Mouse (Mus musculus) kidney, postnatal 14 days (tissue): ENCODE data around the gene Defb48.
A peak's percentile ranks its signal among the peaks of the same experiment; 100 is the strongest.

Source experiments
- DNase-seq: peaks from one replicate; pipeline ENCODE4 v3.0.0; 2022; ENCODE audit warnings: mixed read lengths

The Defb48 gene

DNA sequence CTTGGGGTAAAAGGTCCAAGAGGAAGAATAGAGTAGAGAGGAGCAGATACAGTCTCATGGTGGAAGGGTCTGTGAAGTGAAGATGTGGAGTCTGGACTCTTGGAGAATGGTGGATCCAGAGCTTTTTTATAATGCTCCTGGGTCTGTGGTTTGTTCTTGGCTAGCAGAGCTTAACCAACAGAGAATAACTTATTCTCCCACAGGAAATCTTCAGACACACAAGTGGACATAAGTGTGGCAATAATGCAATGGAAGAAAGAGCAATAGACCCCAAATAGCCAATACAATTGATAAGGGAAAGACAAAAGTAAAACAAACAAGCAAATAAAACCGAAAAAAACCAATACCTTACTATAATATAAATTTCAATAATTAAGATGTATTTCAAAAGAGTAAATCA is at the start of gene Defb48:
TSS of gene Defb48 (minus strand) at position 101 of the 400 bp plus-strand sequence.
- DNase-seq, result no peak

DNA sequence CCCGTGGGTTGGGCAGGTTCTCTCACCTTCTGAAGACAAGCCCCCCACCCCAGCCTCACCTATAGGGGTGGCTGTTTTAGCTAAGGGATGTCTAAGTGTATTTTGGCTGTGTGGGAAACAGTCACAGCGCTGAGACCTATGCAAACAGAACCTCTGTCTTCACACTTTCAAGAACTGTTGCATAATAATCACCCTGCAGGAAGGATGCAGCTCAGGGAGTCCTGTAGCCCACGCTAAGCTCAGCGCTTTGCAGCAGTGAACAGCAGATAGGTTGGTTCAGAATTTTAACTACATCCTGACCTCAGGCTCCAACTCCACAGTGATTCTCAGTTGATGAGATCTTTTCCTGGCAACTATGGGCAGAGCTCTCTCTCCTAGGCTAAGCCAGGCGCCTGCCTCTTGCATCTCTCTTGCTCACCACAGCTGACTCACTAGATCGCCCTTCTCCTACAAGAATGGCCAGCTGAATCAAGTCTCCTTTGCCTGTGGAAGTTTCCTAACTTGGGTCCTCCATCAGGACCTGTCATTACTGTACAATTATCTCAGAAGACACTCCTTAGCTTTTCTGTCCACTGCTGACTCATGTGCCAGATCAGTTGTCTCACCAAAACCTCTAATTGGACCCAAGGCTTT is 36.3 kb upstream of the Defb48 start:
- DNase-seq, result no peak

DNA sequence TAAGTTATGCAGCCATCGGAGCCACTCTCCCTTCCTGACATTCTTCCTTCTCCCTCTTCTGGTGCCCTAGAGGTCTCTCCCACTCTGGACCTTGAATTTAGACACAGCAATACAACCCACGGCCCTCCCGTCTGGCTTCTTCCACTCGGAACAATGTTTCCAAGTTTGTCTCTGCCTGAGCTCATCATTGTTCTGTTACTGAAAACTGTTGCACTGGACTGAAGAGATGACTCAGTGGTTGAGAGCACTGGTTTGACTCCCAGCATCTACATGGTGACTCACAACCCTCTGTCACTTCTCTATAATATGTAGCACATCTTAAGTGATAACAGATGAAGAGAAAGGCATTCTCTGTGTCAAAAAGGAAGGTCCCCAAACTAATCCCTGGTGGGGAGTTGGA is 30.4 kb upstream of the Defb48 start:
- no peak for DNase-seq

DNA sequence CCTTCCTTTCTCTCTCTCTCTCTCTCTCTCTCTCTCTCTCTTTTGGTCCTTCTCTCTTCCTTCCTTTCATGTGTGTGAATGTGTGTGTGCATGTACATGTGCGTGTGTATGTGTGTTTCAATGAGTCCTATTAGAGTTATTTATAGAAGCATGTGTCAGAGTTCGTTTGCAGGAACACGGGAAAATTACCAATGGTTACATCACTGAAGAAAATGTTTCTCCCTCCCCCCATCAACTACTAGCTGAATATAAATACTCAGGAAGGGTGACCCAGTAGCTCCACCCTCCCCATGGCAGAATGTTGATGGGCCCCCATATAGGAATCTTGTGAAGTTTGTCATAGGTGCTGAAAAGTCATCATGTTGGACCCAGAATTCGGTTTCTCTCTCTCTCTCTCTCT is 28.8 kb upstream of the Defb48 start:
- DNase-seq, result no peak

DNA sequence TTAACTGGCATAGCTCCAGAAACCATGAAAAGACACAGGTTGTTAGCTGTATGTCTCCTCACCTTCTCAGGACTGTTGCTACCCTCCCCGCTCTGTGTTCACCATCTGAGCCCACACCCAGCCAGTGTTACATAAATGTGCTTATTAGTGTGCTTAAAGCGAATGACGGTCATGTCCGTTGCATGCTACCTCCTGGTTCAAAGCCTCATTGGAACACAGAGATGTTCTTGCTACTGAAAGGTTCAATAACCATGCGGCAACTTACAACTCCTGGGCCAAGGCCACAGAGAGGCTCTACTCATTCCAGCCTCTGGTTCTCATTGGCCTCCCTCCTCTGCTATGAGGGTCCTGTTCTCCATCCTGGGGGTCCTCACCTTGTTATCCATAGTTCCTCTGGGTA is 27.2 kb upstream of the Defb48 start, which contains the start of gene Defb43:
TSS of gene Defb43 (plus strand) at position 301 of the 400 bp plus-strand sequence.
- DNase-seq, result no peak

DNA sequence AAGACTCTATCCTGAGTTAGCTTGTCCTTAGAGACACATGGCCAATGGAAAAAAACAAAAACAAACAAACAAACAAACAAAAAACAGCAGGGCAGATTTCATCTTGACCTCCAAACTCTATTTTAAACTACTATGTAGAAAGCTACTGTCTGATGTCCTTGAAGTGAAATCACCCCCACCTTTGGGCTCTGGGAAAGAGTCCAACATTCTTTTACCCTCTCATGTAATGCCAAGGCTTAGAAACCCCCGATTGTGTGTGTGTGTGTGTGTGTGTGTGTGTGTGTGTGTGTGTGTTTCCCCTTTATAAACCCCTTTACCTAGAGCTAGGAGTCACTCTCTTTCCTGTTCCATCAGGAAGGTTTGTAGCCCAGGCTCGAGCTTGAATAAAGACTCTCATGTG is 18.3 kb upstream of the Defb48 start:
- DNase-seq, result peak; percentile 5

DNA sequence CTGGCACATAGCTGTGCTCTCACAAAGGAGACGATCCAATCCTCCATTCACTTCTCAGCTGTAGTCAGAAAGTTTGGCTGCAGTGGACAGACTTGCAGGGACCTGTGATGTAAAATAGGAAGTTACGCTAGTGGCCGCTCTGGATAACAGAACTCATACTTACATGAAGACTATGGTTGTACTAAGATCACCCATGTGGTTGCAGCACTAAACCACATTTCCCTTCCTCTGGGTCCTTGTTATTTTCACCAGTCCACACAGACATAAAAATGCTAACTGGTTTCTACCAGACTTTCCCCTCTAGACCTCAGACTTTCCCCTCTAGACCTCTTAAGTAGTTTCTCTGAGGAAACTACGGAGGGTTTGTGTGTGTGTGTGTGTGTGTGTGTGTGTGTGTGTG is 14.7 kb upstream of the Defb48 start:
- no peak for DNase-seq

DNA sequence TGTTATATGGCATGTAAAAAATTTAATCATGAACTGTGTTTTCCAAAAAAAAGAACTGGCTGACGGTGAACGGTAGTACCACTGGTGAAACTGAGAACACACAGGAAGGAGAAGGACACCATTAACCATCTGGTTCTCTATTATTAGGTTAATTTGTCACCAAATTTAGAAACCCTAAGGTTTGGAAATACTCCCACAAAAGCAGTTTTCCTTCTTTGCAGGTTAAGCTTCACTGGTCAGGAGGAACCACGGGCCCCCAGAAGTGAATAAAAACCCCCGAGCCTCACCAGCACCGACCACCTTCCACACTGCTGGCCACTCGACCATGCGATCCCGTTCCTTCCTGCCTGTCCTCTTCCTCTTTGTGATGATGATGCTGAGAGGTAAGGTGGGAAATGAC is 13.5 kb upstream of the Defb48 start, which contains the start of gene Defb47:
TSS of gene Defb47 (plus strand) at position 301 of the 400 bp plus-strand sequence.
- DNase-seq, result no peak

DNA sequence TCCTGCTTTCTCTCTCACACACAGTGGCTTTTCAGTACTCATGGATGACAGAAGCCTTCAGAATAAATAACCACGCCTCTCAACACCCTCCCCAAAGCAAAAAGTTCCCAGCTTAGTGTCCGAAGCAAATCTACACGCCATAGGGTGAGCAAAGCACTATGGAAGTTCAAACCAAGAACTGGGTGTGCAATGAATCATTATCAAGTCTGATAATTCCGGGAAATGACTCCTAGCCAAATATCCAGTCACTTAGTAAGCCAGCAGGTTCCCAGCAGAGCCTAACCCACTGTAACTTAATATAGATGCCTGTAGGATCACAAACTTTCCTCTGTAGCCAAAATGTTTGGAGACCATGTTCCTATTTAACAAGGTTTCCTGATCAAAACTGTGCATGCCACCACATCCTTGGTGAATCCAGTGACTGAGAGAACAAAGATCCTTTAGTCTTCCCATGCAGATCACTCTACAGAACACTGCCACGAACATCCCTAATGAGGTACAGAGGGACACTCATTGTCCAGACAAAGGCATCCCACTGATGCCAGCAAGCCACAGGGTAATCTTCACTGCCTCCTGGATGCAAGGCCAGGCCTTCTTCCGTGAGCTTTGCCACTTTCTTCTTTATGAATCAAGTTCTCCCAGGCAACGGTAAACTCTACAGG is 7.7 kb upstream of the Defb48 start:
- DNase-seq, result no peak

DNA sequence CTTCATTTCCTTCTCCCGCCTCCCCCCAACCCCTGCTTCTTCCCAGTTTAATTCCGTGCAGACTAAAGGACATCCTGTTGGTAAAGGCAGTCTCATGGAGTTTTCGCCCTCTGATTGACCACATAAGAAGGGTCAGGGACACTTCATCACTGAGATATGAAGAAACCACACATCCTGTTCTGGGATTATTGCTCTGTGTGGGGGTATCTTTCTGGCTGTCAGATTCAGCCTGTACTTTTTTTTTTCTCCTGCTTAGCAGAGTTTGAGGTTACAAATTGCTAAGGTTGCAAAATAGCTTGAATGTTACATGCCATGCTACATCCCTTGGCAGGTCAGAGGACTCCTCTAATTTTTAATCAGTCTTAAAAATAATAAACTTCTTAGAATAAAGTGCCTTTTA is 7.0 kb upstream of the Defb48 start:
- no peak for DNase-seq

DNA sequence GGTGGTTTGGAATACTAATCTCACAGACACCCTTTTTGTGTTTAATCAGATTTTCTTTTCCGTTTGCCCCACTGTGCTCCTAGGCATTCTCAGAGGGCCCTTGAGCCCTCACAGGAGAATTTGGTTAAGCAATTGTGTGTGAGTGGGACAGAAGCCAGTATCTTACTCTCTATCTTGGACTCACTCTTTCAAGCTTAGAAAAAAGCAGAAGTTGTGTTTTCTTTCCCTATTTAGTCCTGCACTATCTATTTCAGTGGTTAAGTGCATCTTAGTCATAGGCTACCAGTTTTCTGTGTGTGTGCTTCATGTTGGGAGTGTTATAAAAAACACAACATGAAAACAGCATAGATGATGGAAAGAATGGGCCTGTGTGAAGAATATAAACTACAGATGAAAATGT is 4.5 kb downstream of the Defb48 start:
- no peak for DNase-seq

DNA sequence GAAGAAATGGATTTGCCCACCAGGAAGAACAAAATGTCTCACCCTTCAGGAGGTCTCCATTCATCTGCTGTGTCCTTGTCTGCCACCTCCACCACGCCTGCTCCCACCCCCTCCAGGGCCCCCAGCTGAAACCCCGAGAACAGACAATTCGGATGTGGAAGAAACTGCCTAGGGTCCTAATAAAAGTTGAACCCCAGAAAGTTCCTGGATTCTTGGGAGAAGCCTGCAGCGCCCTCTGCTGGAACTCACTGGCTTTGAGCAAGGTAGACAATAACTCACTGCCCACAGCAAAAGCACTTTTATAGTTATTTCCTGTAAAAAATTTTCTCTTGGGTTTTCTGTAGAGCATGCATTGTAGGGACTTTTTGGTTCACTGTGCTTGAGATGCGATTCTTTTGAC is 9.3 kb downstream of the Defb48 start:
- DNase-seq, result peak; percentile 61

DNA sequence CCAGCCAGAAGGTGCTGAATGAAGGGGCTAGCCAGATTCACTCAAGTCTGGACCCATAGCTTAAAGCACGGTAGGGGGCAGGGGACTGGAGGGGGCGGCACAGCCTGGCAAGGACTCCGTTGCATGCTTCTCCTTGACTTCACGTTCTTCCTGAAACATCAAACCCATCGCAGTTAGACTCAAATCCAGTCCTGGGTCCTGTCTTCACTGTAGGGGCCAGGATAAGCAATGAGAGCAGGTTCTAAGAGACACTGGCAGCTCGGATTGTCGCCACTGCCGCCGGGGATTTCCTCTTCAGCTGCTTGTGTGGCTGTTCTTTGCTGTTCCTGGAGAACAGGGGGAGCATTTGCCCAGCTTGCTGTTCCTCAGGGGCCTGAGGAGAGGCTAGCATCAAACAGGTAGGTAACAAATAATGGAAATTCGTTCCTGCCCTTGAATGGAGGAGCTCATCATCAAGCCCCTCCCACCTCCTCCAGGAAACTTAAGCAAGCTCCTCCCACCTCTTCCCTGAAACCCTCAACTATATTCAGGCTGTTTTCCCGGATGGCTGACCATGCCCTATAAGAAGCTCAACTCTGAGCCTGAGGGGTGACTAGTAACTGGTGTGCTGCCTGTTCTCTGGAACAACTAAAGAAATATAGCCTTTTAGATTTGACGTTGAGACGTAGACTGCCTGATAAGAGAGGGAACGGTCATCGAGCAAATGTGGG is 18.3 kb downstream of the Defb48 start:
- peak; percentile 29 for DNase-seq

DNA sequence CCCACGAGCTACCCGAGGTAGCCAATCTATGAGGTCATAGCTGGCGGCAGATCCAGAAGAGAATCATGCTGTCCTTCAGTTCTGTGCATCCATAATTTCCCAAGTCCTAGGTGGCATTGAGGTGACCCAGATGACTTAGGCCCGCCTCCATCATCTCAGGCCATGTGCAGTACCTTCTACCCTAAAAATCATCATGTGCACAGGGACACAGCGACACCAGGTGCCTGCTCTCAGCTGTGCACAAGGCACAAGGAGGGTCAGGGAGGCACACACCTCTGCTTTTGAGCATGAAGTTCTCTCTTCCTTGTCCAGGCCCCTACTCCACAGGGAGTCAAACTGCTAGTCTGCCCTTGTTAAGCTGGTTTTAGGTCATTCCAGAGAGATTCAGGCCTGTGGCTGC is 19.0 kb downstream of the Defb48 start:
- no peak for DNase-seq

DNA sequence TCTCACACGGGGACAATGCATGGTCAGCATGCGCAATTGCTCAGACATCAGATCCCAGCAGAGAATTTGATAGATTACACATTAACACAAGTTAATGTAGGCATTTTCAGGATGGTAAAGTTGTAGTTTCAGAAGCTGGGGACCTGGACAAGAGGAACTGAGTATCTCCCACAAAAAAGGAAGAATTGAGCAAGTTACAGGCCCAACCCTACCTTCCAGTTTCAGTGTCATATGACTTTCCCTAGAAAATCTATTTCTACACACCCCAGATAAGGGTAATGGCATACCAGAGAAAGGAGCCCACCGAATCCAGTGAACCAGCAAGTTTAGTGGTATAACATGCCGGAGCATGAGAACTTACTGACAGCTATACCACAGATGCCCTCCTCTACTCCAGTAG is 20.7 kb downstream of the Defb48 start:
- DNase-seq, result no peak

DNA sequence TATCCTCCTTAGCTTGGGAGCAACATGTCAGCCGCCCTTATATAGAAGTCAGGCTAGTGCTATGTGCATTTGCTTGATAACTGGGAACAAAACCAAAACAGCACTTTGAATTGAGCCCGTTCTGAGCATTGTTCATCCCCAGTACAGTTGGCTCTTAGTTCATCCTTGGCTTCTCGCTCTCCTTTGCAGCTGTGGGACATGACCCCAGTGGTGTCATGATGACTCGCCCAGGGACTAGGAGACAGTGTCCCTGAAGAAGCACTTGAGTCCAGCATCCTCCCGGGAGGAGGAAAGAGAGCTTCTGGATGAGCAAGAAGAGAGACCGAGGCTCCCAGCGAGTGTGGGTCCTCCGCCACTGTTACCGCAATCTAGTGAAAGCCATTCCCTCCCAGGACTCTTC is 28.2 kb downstream of the Defb48 start:
- no peak for DNase-seq

DNA sequence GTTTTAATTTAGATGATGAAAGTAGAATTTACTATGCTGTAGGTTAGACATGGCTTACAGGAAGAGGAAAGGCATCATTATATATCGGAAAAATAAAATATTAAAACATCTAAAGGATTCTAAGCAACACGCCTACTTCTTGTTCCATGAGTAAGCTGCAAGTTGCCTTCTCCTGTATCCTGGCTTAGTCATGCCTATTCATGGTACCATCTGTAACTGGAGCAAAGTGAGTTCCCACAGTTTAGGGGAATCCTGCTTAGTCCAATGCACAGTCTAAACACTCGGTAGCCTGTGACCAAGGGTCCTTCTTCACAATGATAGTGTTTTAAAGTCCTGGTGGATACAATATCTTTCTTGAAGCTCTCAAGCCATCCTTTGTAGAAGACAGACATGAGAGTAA is 37.5 kb downstream of the Defb48 start:
- DNase-seq, result no peak

DNA sequence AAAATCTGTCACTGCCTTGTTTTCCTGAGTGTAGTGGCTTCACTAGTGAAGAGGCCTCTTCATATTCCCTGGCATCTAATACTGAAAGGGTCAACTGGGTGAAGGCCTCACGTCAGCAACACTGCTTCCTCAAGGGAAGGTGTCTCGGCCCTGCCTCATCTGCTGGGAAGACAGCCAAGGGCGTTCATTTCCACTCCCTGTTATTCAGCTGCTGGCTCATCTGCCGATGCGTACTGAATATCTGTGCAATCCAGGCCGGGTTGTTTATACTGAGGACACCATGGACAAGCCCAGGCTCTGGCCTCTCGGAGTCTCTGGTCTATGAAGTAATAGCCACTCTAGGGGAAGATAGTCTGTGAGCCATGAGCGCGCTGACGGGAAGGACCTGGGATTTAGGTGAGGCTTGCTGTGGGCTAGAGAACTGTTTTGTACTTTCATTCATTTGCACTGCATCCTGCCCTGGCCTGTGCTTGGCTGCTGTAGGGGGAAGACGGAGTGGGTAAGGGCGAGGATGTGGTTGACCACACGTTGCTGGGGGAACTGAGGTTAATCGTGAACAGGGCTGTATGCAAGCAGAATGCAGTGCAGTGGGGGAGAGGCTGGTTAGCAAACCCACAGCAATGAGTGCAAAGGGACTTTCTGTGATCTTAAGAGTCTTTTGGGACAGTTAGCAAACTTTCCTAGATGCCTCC is 43.8 kb downstream of the Defb48 start:
- DNase-seq, result peak; percentile 83

DNA sequence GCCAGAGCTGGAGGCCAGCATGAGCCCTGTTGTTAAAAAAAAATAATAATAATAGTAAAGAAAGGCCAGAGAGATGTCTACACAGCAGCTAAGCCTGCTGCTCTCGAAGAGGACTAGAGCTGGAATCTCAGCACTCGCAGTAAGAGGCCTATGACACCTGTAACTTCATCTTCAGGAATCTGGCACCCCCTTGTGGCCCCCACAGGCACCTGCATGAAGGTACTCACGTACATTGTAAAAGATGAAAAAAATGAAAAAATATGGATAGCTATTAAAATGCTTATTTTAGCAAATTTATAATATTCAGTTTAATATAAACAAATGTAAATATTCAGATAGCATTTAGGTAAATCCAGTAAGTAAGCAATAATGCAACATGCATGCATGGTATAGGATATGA is 44.9 kb downstream of the Defb48 start:
- no peak for DNase-seq

DNA sequence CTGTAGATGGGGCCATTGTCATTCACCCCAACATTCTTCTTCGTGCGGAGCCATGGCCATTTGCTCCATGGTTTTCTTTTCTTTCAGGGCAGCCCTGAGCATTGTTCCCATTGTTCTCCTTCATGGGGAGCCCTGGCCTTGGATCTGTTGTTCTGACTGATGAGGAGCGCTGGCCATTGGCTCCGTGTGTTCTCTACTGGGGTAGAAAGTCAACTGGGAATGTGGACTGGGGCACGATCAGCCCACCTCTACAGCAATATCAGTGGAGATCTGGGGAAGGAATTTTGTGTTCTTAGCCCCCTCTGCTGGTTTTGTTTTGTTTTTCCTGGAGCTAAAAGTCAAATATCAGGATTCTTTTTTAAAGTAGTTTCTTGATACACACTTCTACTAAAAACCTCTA is 46.6 kb downstream of the Defb48 start:
- DNase-seq, result peak; percentile 14

DNA sequence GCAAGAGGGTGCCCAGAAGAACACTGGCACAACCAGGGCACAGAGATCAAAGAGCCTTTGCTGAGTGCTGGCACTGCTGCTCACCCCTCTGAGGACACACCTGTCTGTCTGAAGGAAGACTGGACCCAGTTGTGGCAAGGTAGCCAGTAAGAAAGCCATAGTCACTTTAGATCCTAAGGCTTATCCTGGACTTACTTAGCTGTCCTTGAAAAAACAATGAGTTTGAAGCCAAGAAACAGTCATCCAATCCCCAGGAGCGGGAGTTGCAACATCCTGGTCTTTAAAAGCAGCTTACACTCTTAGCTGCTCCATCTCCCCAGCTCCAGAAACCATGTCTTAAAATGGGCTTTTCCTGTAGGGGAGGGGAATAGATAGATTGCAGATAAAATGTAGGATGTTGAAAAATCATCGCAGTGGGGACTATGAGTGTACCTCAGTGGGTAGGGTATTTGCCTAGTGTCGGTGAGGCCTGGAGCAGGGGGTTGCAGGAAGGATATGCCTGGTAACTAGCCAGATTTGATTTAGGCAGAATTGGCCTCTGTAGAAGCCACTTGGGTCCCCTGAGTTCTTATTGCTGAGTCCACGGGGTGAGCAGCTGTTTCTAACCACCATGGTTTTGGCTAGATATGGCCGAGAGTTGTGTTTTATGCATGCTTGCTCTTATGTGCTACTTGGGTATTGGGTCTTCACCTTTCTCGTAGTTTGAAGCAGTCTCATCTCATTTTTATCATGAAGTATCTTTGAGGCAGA is 47.5 kb downstream of the Defb48 start:
- no peak for DNase-seq

DNA sequence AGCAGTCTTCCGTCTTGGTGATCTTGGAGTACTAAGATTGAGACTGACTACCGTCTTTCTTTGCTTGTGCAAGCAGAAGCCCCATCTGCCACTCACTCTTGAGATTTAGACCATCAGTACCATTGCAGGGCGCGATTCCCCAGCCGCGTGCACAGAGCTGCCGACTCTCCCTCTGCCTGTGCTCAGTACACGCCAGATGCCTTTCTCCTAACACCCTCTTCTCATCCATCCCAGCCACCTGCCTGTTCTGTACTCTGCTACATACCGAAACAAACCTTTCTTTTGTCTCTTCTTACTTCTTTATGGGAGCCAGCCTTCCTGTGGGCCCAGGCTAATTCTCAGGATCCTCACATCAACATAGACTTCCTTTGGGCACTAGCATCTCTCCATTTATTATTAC is 48.9 kb downstream of the Defb48 start:
- DNase-seq, result no peak

DNA sequence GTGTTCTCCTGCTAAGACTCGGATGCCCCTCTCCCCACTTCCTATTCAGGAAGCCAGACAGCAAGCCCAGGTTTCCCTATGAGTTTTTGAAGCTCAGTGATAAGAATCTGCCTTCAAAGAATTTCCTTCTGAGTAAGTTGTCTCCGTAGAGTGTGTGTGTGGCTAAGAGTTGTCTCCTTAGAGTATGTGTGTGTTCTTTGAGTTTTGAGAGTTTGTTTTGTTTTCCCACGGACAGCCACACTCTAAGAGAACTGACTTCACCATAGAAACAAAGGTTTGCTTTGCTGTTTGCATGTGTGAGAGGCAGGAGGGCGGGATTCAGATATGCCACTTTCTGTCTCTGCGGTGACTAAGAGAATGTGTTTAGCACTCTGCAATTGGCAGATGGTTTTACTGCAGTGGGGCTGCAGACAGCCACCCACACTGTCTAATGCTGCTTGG is 56.2 kb downstream of the Defb48 start:
- DNase-seq, result no peak
